Mouse (Mus musculus): ENCODE data around the gene Ppil2.

GRCm38 (mm10) chr16:17053903-17054302, 57.2 kb downstream of the Ppil2 start:
- TF ChIP-seq CTCF (IDR thresholded peaks at IDR 0.05; ENCODE audit: low read depth), result no peak
- no peak for TF ChIP-seq EP300 (optimal IDR thresholded peaks at IDR 0.05)
